Mouse (Mus musculus): ENCODE measurements around the gene Chrna10. TPM values are rescaled to one million over a fixed set of nuclear protein-coding genes. Genes with fewer than 3 reads are reported as not detected.

Chrna10 gene
- polyA plus RNA-seq, 1 experiment = not detected

DNA sequence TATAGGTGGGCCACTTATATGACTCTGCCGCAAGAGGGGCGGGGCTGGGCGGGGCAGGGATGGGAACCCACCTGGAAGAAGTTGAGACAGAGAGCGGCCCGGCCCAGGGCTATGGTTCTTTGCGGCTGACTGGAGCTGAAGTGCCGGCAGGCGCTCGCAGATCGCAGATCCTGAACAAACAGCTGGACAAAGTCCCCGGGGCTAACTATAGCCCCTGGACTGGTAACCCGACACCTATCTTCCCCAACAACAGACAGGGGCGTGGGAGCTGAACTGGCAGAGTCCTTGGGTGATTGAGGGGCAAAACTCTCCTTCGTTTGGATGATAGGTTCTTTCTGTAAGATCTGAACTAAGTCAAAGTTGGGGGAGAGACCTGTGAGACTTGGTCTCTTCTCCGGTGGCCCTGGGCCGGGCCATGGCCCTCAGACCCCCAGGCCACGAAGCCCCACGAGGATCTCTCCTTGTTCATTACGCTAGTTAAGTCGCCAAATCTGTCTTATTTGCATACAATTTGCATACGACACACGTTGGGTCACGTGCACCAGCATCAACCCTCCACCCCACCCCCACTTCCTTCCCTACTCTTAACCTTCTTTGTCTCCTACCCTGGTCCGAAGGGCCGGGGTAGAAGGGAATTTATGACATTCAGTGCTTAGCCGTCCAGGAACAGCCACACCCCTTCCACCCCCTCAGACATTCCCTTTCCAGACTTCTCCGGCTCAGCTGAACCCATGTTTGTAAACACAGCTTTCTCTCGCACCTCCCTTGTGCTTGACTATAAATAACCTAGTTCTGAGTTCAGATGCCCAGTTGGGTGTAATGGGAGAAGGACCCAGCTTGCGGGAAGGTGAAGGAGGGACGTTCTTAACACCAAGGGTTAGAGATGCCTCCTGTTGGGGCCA, 16.6 kb downstream of the Chrna10 start:
- H3K27me3 ChIP-seq (ENCODE audit: control insufficient read depth) = peaks cover 26% of the 10 kb centered on the region
- H3K4me3 ChIP-seq (replicated peaks) = peak overlapping the region; percentile 50
- no peaks in the 10 kb centered on the region for H3K9me3 ChIP-seq (ENCODE audit: control insufficient read depth, low read length)
- H3K36me3 ChIP-seq (ENCODE audit: control insufficient read depth) = no peaks in the 10 kb centered on the region
- H3K4me1 ChIP-seq (ENCODE audit: control insufficient read depth) = peaks cover 39% of the 10 kb centered on the region
- TF ChIP-seq GATA1 (IDR thresholded peaks at IDR 0.05; ENCODE audit: low read length) = no peak

- no peak overlapping the region for H3K4me3 ChIP-seq (replicated peaks)
- H3K9me3 ChIP-seq (ENCODE audit: control insufficient read depth, low read length) = no peaks in the 10 kb centered on the region
- no peaks in the 10 kb centered on the region for H3K4me1 ChIP-seq (ENCODE audit: control insufficient read depth)
- H3K36me3 ChIP-seq (ENCODE audit: control insufficient read depth) = peaks cover 36% of the 10 kb centered on the region
- H3K27me3 ChIP-seq (ENCODE audit: control insufficient read depth) = no peaks in the 10 kb centered on the region
- no peak for TF ChIP-seq GATA1 (IDR thresholded peaks at IDR 0.05; ENCODE audit: low read length)
- TF ChIP-seq TAL1 (IDR thresholded peaks at IDR 0.05; ENCODE audit: low read length) = no peak
These were observed 29.3 kb downstream of the Chrna10 start for GRCm38 (mm10) chr7:102087336-102087735.

- TF ChIP-seq GATA1 (IDR thresholded peaks at IDR 0.05; ENCODE audit: low read length) (no peak), TAL1 (IDR thresholded peaks at IDR 0.05; ENCODE audit: low read length) (no peak)
- Histone ChIP-seq H3K4me1 (ENCODE audit: control insufficient read depth) (no peaks in the 10 kb centered on the region), H3K27me3 (ENCODE audit: control insufficient read depth) (no peaks in the 10 kb centered on the region), H3K9me3 (ENCODE audit: control insufficient read depth, low read length) (no peaks in the 10 kb centered on the region), H3K36me3 (ENCODE audit: control insufficient read depth) (peaks cover 68% of the 10 kb centered on the region), H3K4me3 (replicated peaks) (no peak overlapping the region)
These were observed 32.5 kb downstream of the Chrna10 start for GRCm38 (mm10) chr7:102084041-102084696.

GRCm38 (mm10) chr7:102082816-102083215, 33.8 kb downstream of the Chrna10 start, which contains the start of gene Trpc2:
Trpc2 (plus strand) TSS chr7:102083116.
- Histone ChIP-seq H3K27me3 (ENCODE audit: control insufficient read depth) (no peaks in the 10 kb centered on the region), H3K9me3 (ENCODE audit: control insufficient read depth, low read length) (no peaks in the 10 kb centered on the region), H3K36me3 (ENCODE audit: control insufficient read depth) (peaks cover 81% of the 10 kb centered on the region), H3K4me3 (replicated peaks) (no peak within 1 kb of the TSS), H3K4me1 (ENCODE audit: control insufficient read depth) (no peaks in the 10 kb centered on the region)
- TF ChIP-seq GATA1 (IDR thresholded peaks at IDR 0.05; ENCODE audit: low read length) (no peak), TAL1 (IDR thresholded peaks at IDR 0.05; ENCODE audit: low read length) (no peak)

DNA sequence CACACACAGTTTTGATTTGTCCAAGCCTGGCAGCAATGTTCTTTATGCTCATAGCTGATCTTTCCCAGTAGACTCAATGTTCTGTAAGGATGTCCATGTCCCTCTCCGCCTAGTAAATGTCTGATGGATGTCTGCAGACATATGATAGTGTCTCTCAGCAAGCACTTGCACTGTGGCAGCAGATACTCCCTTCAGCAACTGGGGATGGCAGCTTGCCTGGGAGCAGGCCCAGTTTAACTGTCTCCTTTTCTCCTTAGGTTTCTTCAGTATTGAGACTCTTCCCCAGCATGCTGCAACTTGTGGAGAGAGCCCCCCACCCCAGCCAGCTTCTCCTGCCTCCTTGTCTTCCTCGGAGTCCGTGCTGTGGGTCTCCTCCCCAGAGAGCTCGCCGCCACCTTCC, 34.8 kb downstream of the Chrna10 start:
- H3K9me3 ChIP-seq (ENCODE audit: control insufficient read depth, low read length) = no peaks in the 10 kb centered on the region
- H3K27me3 ChIP-seq (ENCODE audit: control insufficient read depth) = no peaks in the 10 kb centered on the region
- H3K4me1 ChIP-seq (ENCODE audit: control insufficient read depth) = no peaks in the 10 kb centered on the region
- H3K36me3 ChIP-seq (ENCODE audit: control insufficient read depth) = peaks cover 91% of the 10 kb centered on the region
- H3K4me3 ChIP-seq (replicated peaks) = no peak overlapping the region
- no peak for TF ChIP-seq GATA1 (IDR thresholded peaks at IDR 0.05; ENCODE audit: low read length)
- no peak for TF ChIP-seq TAL1 (IDR thresholded peaks at IDR 0.05; ENCODE audit: low read length)

DNA sequence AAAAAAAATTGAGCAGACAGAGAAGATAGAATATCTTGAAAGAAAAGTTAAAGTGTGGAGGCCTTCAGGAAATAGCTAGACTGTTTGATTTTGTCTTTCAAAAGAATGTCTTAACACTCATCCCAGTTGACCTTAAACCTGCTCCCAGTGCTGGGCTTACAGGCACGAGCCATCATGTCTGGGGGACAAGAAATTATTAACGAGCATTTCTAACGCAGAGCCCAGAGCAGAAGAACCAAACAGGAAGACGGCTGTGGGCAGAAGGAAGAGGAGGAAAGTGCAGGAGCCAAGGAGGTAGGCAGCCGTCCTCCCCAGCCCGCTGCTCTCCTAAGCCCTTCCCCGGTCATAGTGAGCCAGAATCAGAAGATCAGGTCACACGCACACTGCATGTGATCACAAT, 36.3 kb downstream of the Chrna10 start:
- Histone ChIP-seq H3K9me3 (ENCODE audit: control insufficient read depth, low read length) (no peaks in the 10 kb centered on the region), H3K36me3 (ENCODE audit: control insufficient read depth) (peaks cover 98% of the 10 kb centered on the region), H3K27me3 (ENCODE audit: control insufficient read depth) (no peaks in the 10 kb centered on the region), H3K4me3 (replicated peaks) (no peak overlapping the region), H3K4me1 (ENCODE audit: control insufficient read depth) (no peaks in the 10 kb centered on the region)
- TF ChIP-seq TAL1 (IDR thresholded peaks at IDR 0.05; ENCODE audit: low read length) (no peak), GATA1 (IDR thresholded peaks at IDR 0.05; ENCODE audit: low read length) (no peak)

GRCm38 (mm10) chr7:102078517-102078916, 38.1 kb downstream of the Chrna10 start:
- Histone ChIP-seq H3K4me3 (replicated peaks) (no peak overlapping the region), H3K36me3 (ENCODE audit: control insufficient read depth) (peaks cover 96% of the 10 kb centered on the region), H3K27me3 (ENCODE audit: control insufficient read depth) (no peaks in the 10 kb centered on the region), H3K9me3 (ENCODE audit: control insufficient read depth, low read length) (no peaks in the 10 kb centered on the region), H3K4me1 (ENCODE audit: control insufficient read depth) (no peaks in the 10 kb centered on the region)
- TF ChIP-seq TAL1 (IDR thresholded peaks at IDR 0.05; ENCODE audit: low read length) (no peak), GATA1 (IDR thresholded peaks at IDR 0.05; ENCODE audit: low read length) (no peak)

DNA sequence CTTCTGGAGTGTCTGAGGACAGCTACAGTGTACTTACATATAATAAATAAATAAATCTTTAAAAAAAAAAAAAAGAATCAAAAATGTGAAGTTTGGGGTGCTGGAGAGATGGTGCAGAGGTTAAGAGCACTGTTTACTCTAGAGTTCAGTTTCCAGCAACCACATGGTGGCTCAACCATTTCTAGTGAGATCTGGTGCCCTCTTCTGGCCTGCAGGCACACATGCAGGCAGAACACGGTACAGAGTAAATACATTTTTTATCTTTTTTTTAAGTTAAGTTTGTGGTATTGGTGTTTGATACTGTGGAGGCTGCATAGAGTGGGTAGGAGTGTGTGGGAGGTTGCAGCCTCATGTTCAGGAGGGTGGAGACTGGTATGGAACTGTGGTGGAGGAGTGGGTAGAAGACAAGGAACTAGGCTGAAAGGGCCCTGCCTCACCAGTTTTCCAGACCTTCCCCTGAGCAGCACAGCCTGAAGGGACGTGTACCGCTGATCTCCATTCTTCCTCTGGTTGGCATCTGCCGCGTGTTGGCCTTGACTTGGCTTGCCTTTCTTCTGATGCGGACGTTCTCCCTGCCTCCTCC, 39.8 kb downstream of the Chrna10 start:
- Histone ChIP-seq H3K9me3 (ENCODE audit: control insufficient read depth, low read length) (no peaks in the 10 kb centered on the region), H3K4me1 (ENCODE audit: control insufficient read depth) (no peaks in the 10 kb centered on the region), H3K36me3 (ENCODE audit: control insufficient read depth) (peaks cover 96% of the 10 kb centered on the region), H3K4me3 (replicated peaks) (no peak overlapping the region), H3K27me3 (ENCODE audit: control insufficient read depth) (no peaks in the 10 kb centered on the region)
- TF ChIP-seq TAL1 (IDR thresholded peaks at IDR 0.05; ENCODE audit: low read length) = no peak
- no peak for TF ChIP-seq GATA1 (IDR thresholded peaks at IDR 0.05; ENCODE audit: low read length)

- peak overlapping the region; percentile 86 for H3K4me3 ChIP-seq (replicated peaks)
- peaks cover 37% of the 10 kb centered on the region for H3K36me3 ChIP-seq (ENCODE audit: control insufficient read depth)
- no peaks in the 10 kb centered on the region for H3K27me3 ChIP-seq (ENCODE audit: control insufficient read depth)
- TF ChIP-seq TAL1 (IDR thresholded peaks at IDR 0.05; ENCODE audit: low read length) (no peak), GATA1 (IDR thresholded peaks at IDR 0.05; ENCODE audit: low read length) (no peak)
- no peaks in the 10 kb centered on the region for H3K9me3 ChIP-seq (ENCODE audit: control insufficient read depth, low read length)
- H3K4me1 ChIP-seq (ENCODE audit: control insufficient read depth) = peaks cover 47% of the 10 kb centered on the region
These were observed 50.3 kb downstream of the Chrna10 start for GRCm38 (mm10) chr7:102066363-102066762.

Measured in erythroblast, embryonic 14.5 days (primary cell).